In the genomic region with DNA sequence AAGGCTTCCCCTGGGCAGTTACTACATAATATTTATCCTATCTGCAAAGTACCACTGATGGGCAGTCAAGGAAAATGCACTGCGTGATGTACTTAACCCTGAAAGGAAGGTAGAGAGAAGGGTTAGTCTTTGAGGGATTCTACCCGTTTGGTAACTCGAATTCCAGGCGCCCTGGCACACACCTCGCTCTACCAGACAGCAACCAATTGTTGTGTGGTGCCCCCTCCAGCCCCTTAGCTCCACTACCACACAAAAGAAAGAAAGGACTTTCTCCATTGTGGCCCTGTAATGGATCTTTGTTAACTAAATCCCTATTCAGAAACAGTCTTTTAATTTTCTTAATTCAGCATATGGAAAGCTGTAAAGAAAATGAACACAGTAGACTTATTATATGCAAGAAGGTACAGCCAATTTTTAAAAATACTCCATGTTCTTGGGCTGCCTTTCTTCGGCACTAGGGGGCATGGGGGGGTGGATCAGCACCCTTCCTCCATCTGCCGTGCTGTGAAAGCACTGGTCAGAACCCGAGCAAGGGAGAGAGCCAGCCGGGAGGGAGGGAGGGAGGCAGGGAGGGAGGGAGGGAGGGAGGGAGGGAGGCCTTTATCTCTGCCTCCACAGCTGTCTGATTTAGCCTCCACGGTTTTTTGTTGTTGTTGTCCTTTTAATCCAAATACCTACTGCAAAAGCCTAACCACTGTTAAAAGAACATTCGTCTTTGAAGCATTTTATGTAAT, we compare ENCODE assay signal across 8 mouse cellular contexts. TPM values are rescaled to one million over a fixed set of nuclear protein-coding genes. Genes with fewer than 3 reads are reported as not detected.
DNase-seq lines count a peak whose midpoint lies in the region; ATAC-seq and TF ChIP-seq lines count a peak whose summit lies in the region.

No protein-coding gene starts in this region.

- H3K9ac ChIP-seq in ES-E14 (ENCODE audit: insufficient read depth, low read depth, low read length, poor library complexity, severe bottlenecking), result no peak overlapping the region

- H3K4me1 ChIP-seq in ES-E14 (ENCODE audit: control insufficient read depth in 2 of 2, insufficient read depth in 2 of 2, low read length in 2 of 2, poor library complexity in 1 of 2), result peaks cover 4 to 17% of the 10 kb centered on the region in 2 experiments

- 0 out of 2 replicates have a peak, but pooled peaks cover 2% of the 10 kb centered on the region for H3K36me3 ChIP-seq in ES-E14 (ENCODE audit: control insufficient read depth, insufficient read depth, low read length, poor library complexity, severe bottlenecking)

- H3K27ac ChIP-seq in ES-E14 (ENCODE audit: insufficient read depth, low read depth, low read length, poor library complexity, severe bottlenecking), result no peak overlapping the region
- H3K27ac ChIP-seq in left cerebral cortex, adult 2 months, result peak overlapping the region; percentile 80

- DNase-seq in ES-E14 (ENCODE audit: low read depth, low spot score), result no peak
- peak; percentile 89 for DNase-seq in brain, embryonic 14.5 days (ENCODE audit: low read depth)
- peak; percentile 61 to 71 for DNase-seq in heart, postnatal 10 days
- DNase-seq in left cerebral cortex, adult 2 months (ENCODE audit: extremely low spot score in 1 of 2, low spot score in 2 of 2), result peak; percentile 40 to 52
- DNase-seq in lung, postnatal 4 days, result peak; percentile 73 to 78
- peak; percentile 75 for DNase-seq in right cerebral cortex, adult 18-20 months
- no peak for DNase-seq in ovary, adult 18-20 months (ENCODE audit: low spot score)

- H3K4me3 ChIP-seq in ES-E14 (ENCODE audit: insufficient read depth in 1 of 2, low read depth in 1 of 2, low read length in 2 of 2, poor library complexity in 1 of 2, severe bottlenecking in 1 of 2), result peak overlapping the region; percentile 18 to 84; a peak in 2 of 4 replicates
- H3K4me3 ChIP-seq in left cerebral cortex, adult 2 months, result peak overlapping the region; percentile 87

- in situ Hi-C loops in ES-E14 (cut with MboI; ENCODE audit: low sequenced_read_pairs in 2 of 2, unreplicated experiment in 2 of 2), result no loop called here

- peak; percentile 51 for ATAC-seq in erythroid progenitor cell, adult 5-6 weeks (replicated peaks; ENCODE audit: low FRiP score, poor library complexity, severe bottlenecking)

- TF ChIP-seq POLR2A in brain, embryonic 14.5 days (IDR thresholded peaks at IDR 0.05; ENCODE audit: borderline replicate concordance, extremely low read depth, insufficient read depth, insufficient read length, poor library complexity, severe bottlenecking), result no peak

- intact Hi-C loops in heart, postnatal 10 days (cut with DNase I), result no loop called here
- intact Hi-C loops in left cerebral cortex, adult 2 months (cut with DNase I), result loop anchor here (5.0 kb wide), 1 partner anchor 337 kb away; a partner anchor contains a TSS

- H3K9me3 ChIP-seq in ES-E14 (ENCODE audit: control insufficient read depth, insufficient read depth, low read depth, low read length), result no peaks in the 10 kb centered on the region

- peak; percentile 41; the same call in 1 of the 2 replicates for TF ChIP-seq CTCF in brain, embryonic 14.5 days (IDR thresholded peaks at IDR 0.05; ENCODE audit: borderline replicate concordance, extremely low read depth, insufficient read depth, insufficient read length)
- TF ChIP-seq CTCF in left cerebral cortex, adult 2 months (IDR thresholded peaks at IDR 0.05), result peak; percentile 38

TF ChIP-seq in ES-E14, 5 proteins besides CTCF, POLR2A, EP300 and RAD21:
- no peak for TF ChIP-seq HCFC1 (IDR thresholded peaks at IDR 0.05; ENCODE audit: borderline replicate concordance, insufficient read depth, low read length)
- TF ChIP-seq ZNF384 (IDR thresholded peaks at IDR 0.05; ENCODE audit: low read depth, low read length), result no peak
- no peak for TF ChIP-seq ZC3H11A (IDR thresholded peaks at IDR 0.05; ENCODE audit: borderline replicate concordance, low read depth, low read length)
- TF ChIP-seq CHD2 (IDR thresholded peaks at IDR 0.05; ENCODE audit: low read depth, low read length), result no peak

RNA-seq across cellular contexts. Expression of a gene that starts 3.3 kb away (rescaled TPM):
- total RNA-seq in ES-E14 (2012; rRNA removed), result 51.5 and 58.6 TPM in 2 replicates
- 9.9 and 32.7 TPM in 2 replicates for polyA plus RNA-seq in brain, embryonic 14.5 days (2012; rRNA removed)
- total RNA-seq in erythroid progenitor cell, adult 5-6 weeks (2015; ENCODE audit: low replicate concordance), result 72.9 and 77.1 TPM in 2 replicates
- total RNA-seq in erythroid progenitor cell, adult 5-6 weeks (2017; ENCODE audit: low replicate concordance), result 132 and 139 TPM in 2 replicates
- total RNA-seq in heart, postnatal 10 days (2021), result 10 to 100 TPM; 32.1 to 34.2 TPM
- total RNA-seq in left cerebral cortex, adult 2 months (2021), result 10 to 100 TPM; 68.0 to 73.2 TPM

Comparison
In these comparisons a context has a peak if more than half of its experiments do, and no peak if none do; other contexts are left out.
1. DNase-seq: peak in brain, embryonic 14.5 days (single experiment), heart, postnatal 10 days (2 of 2), left cerebral cortex, adult 2 months (2 of 2), lung, postnatal 4 days (2 of 2) and right cerebral cortex, adult 18-20 months (single experiment); none in ES-E14 (single experiment) and ovary, adult 18-20 months (single experiment).